Mouse (Mus musculus) granulocyte monocyte progenitor cell, adult 5-6 weeks (primary cell): Measurements from ENCODE around the gene Pex14. TPM values are rescaled to one million over a fixed set of nuclear protein-coding genes. Genes with fewer than 3 reads are reported as not detected.
"Not testable (repeated sequence)": the region's sequence is repeated elsewhere in the genome, so short reads cannot be mapped to it uniquely, and the experiment has no call there.

Source experiments
- ATAC-seq: replicated peaks from 2 replicates; pipeline ENCODE4 v1.8.0; 2016; ENCODE audit warnings: mild to moderate bottlenecking, moderate TSS enrichment, inconsistent platforms; ENCODE audit not compliant: poor library complexity, severe bottlenecking
- total RNA-seq, 2 experiments: library from RNA; stranded (forward) in 1 of 2; stranded (reverse) in 1 of 2; fragments of 200-712, 200-1000 nt in 1 of 2; fragments of >200 nt in 1 of 2; fragmentation: Nextera tagmentation in 1 of 2; gene quantifications; 2 replicates each; pipeline ENCODE4 v1.2.3; 2014 to 2017

Gene Pex14
- total RNA-seq, 2 experiments from 2014 or later: 12.0 to 12.5 TPM

- peak; percentile 90 for ATAC-seq
Measured at GRCm38 (mm10) chr4:149103875-149104561, 4.3 kb upstream of the Pex14 start, which contains the start of gene Dffa. Gene Dffa, plus strand, starts transcription at chr4:149104146.

GRCm38 (mm10) chr4:149101456-149101855, 1.8 kb upstream of the Pex14 start:
- ATAC-seq: no peak

- ATAC-seq: not testable (repeated sequence)
Measured at GRCm38 (mm10) chr4:149100449-149100848, 773 bp upstream of the Pex14 start.

- peak; percentile 25; the same call in 1 of the 2 replicates for ATAC-seq
Measured at GRCm38 (mm10) chr4:149098571-149098970, 1.1 kb downstream of the Pex14 start.

- no peak for ATAC-seq
Measured at GRCm38 (mm10) chr4:149097956-149098355, 1.7 kb downstream of the Pex14 start.

- ATAC-seq: no peak
Measured at GRCm38 (mm10) chr4:149091364-149091763, 8.3 kb downstream of the Pex14 start.

GRCm38 (mm10) chr4:149085381-149085780, 14.3 kb downstream of the Pex14 start:
- ATAC-seq: no peak

GRCm38 (mm10) chr4:149081528-149081927, 18.1 kb downstream of the Pex14 start:
- ATAC-seq: no peak

- ATAC-seq: no peak
Measured at GRCm38 (mm10) chr4:149080111-149080510, 19.6 kb downstream of the Pex14 start.

- ATAC-seq: no peak
Measured at GRCm38 (mm10) chr4:149079629-149080028, 20.0 kb downstream of the Pex14 start.

- ATAC-seq: no peak
Measured at GRCm38 (mm10) chr4:149078261-149078660, 21.4 kb downstream of the Pex14 start.

GRCm38 (mm10) chr4:149075871-149076575, 23.7 kb downstream of the Pex14 start:
- peak; percentile 89 for ATAC-seq

- no peak for ATAC-seq
Measured at GRCm38 (mm10) chr4:149075073-149075472, 24.6 kb downstream of the Pex14 start.

GRCm38 (mm10) chr4:149066672-149067551, 32.8 kb downstream of the Pex14 start:
- ATAC-seq: no peak

GRCm38 (mm10) chr4:149064061-149064854, 35.4 kb downstream of the Pex14 start:
- ATAC-seq: no peak

- ATAC-seq: no peak
Measured at GRCm38 (mm10) chr4:149062406-149063318, 37.0 kb downstream of the Pex14 start.

- no peak for ATAC-seq
Measured at GRCm38 (mm10) chr4:149061432-149061718, 38.3 kb downstream of the Pex14 start.

GRCm38 (mm10) chr4:149060621-149061431, 38.9 kb downstream of the Pex14 start:
- no peak for ATAC-seq
